Mouse (Mus musculus) left cerebral cortex, postnatal 4 days (tissue): ENCODE measurements around the gene Anxa4. TPM values are rescaled to one million over a fixed set of nuclear protein-coding genes. Genes with fewer than 3 reads are reported as not detected.

Experiments used
- DNase-seq: peaks from one replicate; pipeline ENCODE4 v3.0.0-alpha.2; 2022
- intact Hi-C: fragments of 180-260 bp; cut with DNase I; formaldehyde crosslinking; loops from one replicate; pipeline ENCODE4 v1.15.1; 2025
- total RNA-seq, 2 experiments: library from RNA; stranded (reverse); gene quantifications; 2 replicates each; pipeline ENCODE4 v1.2.3; 2021

The Anxa4 gene
- total RNA-seq, 2 experiments from 2014 or later = 3.1 to 4.5 TPM

DNA sequence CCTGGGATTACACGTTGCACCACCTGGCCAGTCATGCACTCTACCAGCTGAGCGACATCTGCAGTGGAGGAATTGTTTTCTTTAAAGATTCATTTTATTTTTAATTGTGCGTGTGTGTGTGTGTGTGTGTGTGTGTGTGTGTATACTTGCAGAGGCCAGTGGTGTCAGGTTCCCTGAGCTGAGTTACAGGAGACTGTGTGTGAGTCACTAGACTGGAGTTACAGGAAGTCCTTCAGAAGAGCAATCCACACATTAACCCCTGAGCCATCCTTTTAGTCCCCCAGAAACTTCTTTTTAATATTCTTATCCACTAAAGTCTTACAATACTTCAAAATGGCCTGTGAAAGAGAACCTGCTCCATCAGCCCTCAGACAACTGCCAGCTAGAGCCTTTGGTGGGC is 11.3 kb upstream of the Anxa4 start:
- intact Hi-C loops = no loop called here
- DNase-seq = no peak

DNA sequence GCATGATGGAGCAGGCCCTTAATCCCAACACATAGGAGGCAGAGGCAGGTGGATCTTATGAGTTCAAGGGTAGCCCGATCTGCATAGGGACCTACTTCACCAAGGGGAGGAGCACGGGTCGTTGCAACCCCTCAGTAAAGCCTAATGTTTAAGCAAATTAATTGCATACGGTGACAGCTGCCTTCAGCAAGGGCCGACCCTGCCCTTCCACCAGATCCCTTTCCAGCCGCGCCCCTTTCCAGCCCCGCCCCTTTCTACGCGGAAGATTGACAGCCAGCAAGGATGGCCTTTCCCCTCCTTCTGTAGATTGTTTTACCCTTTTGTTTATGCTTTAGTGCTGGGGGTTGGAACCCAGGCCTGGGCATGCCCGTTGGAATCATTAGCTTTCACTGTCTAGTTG is 8.0 kb upstream of the Anxa4 start:
- intact Hi-C loops = no loop called here
- no peak for DNase-seq

GRCm38 (mm10) chr6:86800467-86800866 is 7.1 kb upstream of the Anxa4 start:
- intact Hi-C loops = no loop called here
- DNase-seq = no peak

DNA sequence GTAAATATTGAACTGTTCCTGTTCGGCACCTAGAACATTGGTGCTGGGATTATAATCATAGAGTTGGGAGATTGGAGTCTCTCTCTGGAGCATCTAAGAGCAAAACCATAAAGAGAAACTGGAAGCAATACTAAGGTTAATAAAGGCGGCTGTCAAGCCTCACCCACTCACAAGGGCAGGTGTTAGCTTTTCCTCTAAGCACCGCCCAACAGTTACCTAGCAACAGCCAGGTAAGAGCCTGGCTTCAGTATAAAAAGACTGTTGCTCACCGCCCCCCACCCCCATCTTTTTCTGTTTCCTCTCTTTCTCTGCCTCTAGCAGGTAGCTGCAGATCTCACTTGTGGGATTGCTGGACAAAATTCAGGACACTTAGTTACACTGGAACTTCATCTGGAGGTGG is 4.1 kb upstream of the Anxa4 start:
- intact Hi-C loops = no loop called here
- DNase-seq = no peak

DNA sequence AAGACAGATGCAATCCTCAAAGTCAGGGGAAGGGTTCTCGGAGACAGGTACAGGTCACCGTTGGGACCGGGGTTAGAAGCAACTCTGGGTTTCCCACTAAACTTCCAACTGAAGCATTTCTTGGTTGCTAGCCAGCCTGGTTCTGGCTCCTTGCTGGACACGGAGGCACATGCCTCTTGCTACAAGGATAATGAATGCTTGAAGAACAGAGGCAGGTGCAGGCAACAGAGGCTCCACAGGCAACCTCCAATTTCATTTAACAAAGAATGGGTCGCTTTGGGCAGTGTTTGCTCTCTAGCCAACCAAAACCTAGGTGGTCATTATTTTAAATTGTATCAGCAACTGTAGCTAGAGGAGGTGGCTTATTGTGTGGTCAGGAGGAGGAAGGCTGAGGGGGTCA is 573 bp upstream of the Anxa4 start:
- no peak for DNase-seq
- intact Hi-C loops = no loop called here

DNA sequence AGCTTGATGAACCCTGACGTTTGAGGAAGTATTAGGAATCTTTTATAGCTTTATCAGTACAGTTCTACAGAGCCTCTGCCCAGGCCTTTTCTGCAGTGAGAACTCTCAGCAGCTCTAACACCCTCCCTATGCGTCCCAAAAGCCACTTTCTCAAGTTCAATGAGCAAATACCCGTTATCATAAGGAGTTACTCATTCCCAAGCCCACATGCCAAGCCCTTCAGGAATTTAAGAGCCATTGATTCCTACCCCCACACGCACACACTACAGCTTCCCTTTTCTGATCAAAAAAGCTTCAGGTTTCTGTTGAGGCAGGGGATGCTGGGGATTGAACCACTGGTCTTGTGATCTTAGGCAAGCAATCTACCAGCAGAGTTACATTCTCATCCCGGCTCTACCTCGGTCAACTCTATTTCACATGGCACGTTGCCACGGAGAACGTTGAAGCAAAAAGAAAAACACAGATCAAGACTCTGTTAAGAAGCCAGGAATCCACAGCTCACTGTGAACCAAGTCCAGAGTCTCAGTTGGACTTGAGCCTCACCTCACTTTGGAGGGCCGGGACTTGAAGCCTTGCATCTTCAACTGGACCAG is 2.9 kb downstream of the Anxa4 start:
- DNase-seq = no peak
- intact Hi-C loops = no loop called here

DNA sequence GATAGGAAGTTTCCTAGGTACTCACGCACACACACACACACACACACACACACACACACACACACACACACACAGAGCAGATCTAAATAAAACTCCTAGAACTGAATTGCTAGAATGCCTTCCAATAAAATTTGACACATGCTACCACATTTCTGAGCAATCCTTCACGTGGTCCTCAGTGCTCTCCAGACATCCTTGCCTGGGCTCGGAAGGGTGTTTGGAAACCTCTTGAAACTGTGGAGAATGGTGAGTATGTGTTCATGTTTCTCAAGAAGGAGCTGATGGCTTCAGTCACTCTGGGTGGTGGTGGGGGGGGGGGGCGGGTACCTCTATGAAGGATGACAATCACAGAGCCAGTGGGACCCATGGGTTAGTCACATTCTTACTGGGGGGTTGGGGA is 5.1 kb downstream of the Anxa4 start:
- no peak for DNase-seq
- intact Hi-C loops = no loop called here

- intact Hi-C loops = no loop called here
Observed at GRCm38 (mm10) chr6:86786545-86786944, 6.8 kb downstream of the Anxa4 start.

DNA sequence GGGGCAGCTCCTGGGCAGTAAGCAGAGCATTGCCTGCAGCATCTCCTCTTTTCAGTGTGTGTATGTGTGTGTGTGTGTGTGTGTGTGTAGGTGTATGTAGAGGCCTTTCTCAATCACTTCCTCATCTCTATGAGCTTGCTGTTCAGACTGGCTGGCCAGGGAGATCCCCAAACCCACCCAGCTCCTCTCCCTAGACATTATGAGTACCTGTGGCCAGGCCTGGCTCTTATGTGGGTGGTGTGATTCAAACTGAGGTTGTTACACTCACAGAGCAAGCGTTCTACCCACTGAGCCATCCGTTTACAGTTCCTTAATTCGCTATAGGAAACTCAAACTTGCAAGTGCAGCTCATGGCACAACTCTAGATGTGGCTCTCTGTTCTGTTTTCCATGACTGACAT is 8.6 kb downstream of the Anxa4 start:
- no peak for DNase-seq
- intact Hi-C loops = no loop called here

More at GRCm38 (mm10) chr6:86786545-86786944, 6.8 kb downstream of the Anxa4 start:
- no peak for DNase-seq

DNA sequence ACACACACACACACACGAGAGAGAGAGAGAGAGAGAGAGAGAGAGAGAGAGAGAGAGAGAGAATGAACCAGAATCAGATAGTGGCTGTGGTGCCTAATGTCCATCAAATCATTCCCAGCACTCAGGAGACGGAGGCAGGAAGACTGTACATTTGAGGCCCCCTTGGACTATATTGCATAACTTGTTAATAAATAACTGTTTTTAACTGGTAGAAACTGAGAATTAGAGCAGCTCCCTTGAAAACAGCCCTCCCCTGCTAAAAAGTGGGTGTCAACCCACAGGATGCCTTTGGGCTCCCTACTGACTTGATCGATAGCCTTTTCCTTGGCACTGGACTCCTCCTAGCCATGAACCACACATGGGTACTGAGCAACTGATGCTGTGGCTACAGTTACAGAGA is 11.0 kb downstream of the Anxa4 start:
- no peak for DNase-seq
- intact Hi-C loops = no loop called here

DNA sequence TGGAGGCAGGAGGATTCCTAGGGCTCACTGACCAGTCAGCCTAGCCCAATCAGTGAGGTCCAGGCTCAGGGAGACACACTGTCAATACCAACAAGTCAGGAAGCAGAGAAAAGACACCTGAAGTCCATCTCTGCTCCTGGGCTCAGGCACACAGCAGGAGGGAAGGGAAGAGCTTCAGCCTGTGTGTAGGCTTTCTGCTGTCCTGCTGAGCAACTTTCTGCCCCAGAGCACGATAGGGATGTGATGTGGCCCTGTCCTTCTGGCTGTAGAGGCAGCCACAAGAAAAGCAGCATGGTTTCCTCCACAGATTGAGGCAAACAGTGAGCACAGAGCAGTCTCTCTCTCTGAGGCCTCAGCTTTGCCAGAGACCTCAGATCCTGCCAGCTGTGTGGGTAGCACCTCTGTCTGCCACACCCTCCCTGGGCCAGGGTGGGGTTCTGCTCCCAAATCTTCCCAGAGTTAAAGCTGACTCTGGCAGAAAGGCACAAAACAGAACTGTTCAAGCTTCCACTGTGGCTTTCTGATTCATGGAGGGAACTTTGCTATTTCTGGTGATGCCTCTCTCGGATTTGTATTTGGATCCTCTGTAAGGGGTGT is 11.9 kb downstream of the Anxa4 start:
- intact Hi-C loops = no loop called here
- no peak for DNase-seq

GRCm38 (mm10) chr6:86778910-86779594 is 14.3 kb downstream of the Anxa4 start:
- no peak for DNase-seq
- intact Hi-C loops = no loop called here

GRCm38 (mm10) chr6:86777181-86777580 is 16.2 kb downstream of the Anxa4 start:
- no peak for DNase-seq
- intact Hi-C loops = no loop called here

DNA sequence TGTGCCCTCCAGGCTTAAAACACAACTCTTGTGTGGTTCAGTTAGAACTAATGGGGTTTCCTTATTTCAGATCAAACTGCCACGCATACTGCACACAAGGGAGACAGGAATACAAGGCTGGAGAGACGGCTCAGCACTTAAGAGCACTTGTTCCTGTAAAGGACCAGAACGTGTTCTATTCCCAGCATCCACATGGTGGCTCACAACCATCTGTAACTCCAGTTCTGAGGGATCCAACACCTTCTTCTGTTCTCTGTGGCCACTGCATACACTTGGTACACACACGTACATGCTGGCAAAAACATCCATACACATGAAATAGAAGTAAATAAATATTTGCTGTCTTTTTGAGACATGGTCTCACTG is 16.7 kb downstream of the Anxa4 start:
- intact Hi-C loops = no loop called here
- no peak for DNase-seq

GRCm38 (mm10) chr6:86776001-86776705 is 17.2 kb downstream of the Anxa4 start:
- intact Hi-C loops = no loop called here
- peak; percentile 13 for DNase-seq

DNA sequence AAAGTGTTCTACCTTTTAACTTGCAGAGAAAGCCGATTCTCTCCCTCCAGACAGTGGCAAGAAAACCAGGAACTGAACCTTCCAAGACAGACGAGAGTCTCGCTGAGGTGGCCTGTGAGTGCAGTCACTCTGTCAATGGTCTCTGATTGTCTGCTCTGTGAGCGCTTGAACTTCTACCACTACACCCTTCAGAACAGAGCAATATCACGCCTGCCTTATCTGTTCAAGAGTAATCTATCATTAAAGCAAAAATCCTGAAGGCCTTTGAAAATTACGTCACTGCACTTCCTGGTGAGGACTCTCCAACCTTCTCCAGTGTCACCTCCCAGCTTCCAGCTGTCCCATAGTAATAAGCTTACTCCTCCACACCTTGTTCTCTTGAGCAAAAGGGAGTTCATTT is 18.4 kb downstream of the Anxa4 start:
- intact Hi-C loops = no loop called here
- no peak for DNase-seq

DNA sequence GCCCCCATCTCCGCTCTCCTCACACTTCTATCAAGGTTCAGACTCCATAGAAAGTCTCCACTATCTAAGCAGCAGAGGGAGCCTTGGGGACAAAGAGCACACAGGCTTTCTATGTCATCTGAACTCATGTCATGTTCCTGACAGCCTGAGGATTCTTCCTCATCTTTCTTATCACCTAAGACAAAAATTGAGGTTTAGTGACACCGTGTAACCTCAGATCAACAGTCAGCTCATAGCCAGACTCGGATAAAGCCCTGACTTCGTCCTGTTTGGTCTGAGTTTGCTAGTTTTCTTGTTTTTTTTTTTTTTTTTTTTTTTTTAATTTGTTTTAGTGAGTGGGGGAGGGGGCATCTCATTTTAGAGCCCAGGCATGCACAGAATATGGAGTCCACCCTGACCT is 19.6 kb downstream of the Anxa4 start:
- intact Hi-C loops = no loop called here
- no peak for DNase-seq

DNA sequence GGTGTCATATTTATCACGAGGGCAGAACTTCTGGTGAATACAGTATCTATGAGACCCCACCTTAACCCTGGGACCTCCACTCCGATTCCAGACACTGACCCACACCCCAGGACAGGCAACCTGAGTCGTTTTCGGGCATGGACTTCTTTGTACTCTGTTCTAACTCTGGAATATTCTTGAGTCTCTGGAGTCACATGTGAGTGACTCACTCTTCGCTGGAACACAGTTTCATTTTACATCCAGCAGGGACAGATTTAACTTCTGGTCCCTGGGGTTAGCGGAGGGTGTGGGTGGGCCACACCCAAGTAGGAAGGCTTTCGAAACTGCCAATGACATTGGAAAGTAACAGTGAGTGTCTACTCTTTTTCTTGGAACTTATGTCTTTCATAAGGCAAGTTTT is 20.8 kb downstream of the Anxa4 start:
- DNase-seq = no peak
- intact Hi-C loops = no loop called here

- intact Hi-C loops = no loop called here
- no peak for DNase-seq
Observed at GRCm38 (mm10) chr6:86768938-86769337, 24.4 kb downstream of the Anxa4 start.

GRCm38 (mm10) chr6:86768186-86768776 is 25.1 kb downstream of the Anxa4 start:
- intact Hi-C loops = no loop called here
- DNase-seq = no peak

DNA sequence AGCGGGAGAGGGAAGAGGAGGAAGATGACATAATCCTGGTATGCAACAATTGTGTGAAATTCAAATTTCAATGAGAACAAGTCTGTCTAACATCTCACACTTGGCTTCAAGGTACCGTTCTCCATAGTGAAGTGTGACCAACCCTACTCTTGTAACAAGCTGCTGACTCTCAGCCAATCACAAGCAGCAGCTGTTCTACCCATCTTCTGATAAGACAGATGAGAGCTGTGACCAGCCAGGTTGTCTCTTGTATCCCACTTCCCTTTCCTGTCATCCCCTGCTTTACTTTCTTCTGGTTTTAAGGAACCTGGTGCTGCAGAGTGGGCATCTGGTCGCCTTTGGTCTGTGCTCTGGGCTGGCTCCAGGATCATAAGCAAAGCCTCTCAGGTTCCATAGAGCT is 25.9 kb downstream of the Anxa4 start:
- intact Hi-C loops = no loop called here
- no peak for DNase-seq

GRCm38 (mm10) chr6:86765637-86766059 is 27.7 kb downstream of the Anxa4 start:
- no peak for DNase-seq
- intact Hi-C loops = no loop called here
